Mouse (Mus musculus): Measurements from ENCODE around the gene Pde4d.

Gene Pde4d

DNA sequence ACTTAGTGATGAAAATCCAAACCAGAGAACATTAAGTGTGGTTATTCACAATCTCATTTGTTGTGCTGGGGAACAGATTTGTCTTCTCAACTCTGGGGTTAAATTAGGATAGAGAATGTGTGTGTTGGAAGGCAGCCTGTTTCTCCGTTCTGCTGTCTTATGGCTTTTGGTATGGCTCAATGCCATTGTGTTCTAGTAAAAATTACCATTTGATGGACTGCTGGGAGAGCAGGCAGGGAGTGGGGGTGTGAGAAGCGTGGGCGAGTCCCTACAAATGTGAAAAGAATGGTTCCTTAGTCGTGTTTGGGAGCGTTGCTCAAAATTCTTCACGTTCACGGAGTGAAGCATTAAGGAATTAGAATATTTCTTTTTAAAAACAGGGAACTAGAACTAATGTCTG lies 597.4 kb downstream of the Pde4d start:
- DNase-seq (ENCODE audit: low spot score in 2 of 2), result no peak

DNA sequence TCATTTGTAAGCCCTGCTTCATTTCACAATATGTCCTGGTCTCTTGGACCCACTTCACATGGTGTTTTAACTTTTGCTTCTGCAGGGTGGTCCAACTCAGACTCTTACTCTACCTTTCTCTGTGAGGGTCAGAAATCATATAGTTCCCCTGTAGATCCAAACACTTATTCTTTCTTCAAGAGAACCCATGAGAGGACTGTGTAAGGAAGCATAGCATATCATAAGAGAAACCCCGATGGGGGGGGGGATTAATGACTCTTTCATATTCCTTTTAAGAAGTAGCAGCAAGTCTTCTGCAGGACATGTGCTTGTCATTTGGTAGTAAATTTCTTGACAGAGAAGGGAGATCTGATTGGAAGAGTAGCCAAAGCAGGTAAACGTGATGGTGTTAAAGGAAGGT lies 603.1 kb downstream of the Pde4d start:
- no peak for DNase-seq (ENCODE audit: low spot score in 2 of 2)

DNA sequence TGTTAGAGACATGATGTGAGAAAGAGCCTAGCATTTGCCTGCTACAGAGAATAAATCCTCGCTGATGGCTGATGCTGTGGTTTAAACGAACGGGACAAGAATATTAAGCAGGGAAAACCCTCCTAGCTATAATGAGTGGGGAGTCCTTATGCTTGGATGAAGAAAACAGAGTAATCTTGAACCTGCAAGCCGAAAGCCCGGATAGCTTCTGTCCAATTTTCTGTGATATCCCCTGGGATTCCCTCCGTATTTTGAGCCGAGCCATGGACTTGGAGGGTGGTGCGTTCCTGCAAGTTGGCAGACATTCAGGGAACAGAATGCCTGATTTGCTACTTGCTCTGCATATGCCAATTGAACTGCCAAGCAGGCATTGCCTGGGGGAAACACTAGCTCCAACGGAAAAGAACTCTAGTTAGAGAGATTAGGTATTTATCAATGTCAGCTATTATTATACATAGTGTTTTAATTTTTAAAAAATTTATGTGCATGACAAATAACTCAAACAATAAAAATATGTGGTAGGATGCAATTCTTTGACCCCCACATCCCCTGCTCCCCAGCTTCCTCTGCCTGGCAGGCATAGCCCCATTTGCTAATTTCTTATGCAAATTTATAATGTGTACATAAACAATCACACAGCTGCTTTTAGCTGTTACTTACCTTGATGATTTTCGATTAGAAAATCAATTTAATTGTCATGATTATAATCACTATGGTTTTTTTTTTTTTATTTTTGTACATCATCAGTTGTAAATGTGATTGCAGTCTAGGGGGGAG lies 603.7 kb downstream of the Pde4d start:
- no peak for DNase-seq (ENCODE audit: low spot score in 2 of 2)

DNA sequence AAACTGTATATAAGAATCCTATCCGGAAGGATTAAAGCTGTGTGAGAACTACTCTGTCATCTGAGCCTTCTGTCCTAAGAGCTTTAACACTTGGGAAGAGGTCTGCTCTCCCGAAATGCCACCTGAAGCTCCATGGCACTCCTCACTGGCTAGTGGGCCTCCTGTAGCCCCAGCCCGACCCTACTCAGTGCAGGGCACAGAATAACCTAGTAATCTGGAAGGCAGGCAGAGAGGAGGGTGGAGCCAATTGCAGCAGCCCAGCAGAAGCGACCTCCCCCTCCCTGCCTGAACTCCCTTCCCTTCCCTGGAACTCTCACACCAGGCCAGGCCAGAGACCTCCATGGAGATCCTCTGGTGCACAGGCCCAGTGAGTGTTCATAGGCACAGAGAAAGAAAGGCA lies 608.3 kb downstream of the Pde4d start:
- DNase-seq (ENCODE audit: low spot score in 2 of 2), result no peak

DNA sequence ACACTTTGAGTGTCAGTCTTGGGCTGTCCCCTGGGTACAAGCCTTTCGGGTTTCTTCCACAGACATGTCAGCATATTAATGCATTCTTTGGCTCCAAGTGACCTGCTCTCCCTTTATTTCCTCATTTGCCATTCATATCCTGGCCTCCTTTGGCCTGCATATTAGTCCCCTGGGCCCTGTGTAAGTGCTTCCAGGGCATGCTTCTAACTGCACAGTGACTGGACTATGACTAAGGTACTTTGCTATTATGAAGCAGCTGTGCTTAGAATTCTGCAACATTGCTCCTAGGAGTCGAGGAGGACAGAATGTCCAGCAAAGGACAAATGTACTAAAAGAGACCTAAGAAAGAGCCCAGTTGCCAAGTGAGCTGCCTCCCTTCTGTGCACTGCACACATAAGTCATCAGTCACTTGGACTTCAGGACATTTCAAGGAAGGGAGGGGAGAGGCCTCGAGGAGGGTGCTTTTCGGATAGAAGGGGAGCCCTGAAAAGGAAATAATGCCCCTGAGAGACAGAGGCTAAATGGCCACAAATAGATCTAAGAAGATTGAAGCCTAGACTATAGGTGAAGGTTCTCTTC lies 616.9 kb downstream of the Pde4d start:
- DNase-seq (ENCODE audit: low spot score in 2 of 2), result no peak

DNA sequence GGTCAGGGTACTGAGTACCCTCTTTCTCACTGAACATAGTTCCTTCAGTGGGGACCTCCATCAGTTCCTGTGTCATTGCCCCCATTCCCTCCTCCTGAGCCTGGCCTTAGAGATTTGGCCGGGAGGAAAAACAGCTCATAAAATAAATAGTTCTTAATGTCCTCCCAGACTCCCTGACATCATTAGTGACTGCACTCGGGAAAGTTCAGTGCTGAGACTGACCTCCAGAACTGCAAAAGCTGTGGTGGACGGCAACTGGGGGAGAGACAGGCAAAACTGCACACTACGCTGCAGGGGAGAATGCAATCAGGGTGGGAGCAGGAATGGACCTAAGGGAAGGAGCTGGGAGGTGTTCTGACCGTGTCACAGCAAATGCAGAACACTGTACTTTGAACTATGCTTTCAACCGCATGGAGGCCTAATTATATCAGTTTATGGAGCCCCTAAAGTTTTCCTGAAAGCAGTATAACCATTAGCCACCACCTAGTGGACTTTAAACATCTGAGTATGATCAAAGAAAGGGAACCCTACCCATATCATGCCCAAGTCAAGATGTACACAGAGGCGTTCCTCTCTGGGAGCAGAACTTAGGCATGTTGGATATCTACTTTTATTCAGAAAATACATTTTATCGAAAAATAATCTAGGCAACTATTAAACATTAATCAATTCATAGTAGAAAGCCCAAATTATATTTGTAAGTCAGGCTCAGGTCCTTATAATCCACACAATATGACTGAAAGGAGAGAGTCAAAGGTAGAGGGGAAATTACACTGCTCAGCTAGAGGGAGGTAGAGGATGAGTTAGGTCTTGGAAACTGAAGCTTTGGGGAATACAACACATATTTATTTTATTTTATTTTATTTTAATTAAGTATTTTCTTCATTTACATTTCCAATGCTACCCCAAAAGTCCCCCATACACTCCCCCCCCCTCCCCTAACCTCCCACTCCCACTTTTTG lies 618.8 kb downstream of the Pde4d start:
- DNase-seq (ENCODE audit: low spot score in 2 of 2), result no peak

DNA sequence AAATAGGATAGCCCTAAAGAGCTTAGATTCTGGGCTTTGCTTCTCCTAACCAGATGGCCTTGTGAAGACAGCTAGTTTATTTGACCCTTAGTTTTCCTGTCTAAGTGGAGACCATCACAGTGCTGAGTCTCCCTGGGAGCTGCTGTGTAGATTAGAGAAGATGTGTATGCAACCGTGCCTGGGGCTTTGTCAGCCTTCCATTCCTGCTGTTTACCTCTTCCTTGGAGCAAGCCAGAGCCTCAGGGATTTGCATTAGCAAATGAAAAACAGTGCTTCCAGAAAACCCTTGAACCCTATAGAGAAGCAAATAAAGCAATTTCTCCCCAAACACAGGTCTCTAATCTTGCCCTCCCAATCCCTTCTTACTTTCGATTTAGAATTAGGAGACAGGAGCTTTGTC lies 623.6 kb downstream of the Pde4d start:
- no peak for DNase-seq (ENCODE audit: low spot score in 2 of 2)

DNA sequence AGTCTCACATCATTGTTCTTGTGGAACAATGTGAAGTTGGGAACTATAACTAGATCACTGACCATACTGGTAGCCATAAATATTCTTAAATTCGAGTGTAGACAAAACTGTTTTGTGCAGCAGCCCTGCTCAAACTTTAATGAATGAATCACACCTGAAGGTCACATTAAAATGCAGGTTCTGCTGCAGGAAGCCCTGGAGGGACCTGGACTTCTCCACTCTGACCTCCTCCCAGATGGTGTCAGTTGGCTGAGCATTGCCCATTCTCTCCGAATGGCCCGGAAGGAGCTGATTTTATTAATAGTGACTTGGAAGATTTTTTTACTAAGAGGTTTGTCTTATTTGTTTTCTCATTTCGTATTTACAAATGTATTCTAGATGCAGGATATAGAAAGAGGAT lies 624.3 kb downstream of the Pde4d start:
- DNase-seq (ENCODE audit: low spot score in 2 of 2), result no peak

DNA sequence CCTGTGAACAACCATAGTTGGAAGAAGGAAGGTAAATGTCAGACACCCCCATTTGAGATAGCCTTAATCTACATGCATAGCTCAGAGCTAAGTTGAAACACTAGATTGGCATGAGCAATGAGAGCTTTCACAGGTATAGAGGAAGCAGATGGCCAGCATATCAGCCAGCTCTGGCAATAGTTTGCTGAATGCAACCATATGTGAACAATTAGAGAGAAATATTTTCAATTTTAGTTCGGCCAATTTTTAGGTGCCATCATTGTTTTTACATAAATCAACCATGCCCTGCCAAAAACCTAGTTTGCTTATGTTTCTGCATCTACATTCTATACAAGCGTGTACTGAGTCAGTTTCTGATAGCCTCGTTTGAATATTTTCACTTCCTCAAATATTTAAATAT lies 642.9 kb downstream of the Pde4d start:
- no peak for DNase-seq (ENCODE audit: low spot score in 2 of 2)

DNA sequence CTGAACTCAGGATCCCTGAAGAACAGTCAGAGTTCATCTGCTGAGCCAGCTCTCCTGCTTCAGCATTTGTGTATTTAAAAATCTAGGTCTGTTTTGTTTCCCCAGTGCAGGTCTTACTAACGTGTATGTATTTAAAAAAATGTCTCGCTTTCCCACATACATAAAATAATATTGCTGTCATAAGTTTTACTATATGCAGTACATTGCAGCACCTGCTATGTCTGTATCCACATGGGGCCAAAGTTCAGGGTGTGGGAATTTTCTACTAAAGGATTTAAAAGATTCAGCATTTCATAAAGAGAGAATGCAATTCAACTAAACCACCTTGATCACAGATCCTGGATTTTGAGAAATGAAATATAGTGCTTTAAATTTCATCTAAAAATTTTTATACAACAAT lies 646.9 kb downstream of the Pde4d start:
- DNase-seq (ENCODE audit: low spot score in 2 of 2), result no peak

DNA sequence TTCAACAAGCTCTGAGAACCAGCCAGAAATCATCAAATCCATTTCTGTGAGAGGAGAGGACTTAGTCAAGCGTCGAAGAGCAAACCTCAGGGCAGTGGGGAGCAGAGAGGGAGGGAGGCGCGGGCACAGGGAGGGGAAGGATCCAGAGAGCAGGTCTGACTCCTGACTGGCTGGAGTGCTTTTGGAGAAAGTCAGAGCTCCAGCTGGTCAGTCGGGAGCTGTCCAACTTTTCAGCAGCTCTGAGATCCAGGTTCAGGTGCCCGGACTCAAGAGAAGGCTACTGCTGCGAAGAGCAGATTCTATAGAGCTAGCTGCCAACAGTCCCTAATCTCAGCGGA lies 666.2 kb downstream of the Pde4d start:
- DNase-seq (ENCODE audit: low spot score in 2 of 2), result peak in 1 of 2 experiments; percentile 25

DNA sequence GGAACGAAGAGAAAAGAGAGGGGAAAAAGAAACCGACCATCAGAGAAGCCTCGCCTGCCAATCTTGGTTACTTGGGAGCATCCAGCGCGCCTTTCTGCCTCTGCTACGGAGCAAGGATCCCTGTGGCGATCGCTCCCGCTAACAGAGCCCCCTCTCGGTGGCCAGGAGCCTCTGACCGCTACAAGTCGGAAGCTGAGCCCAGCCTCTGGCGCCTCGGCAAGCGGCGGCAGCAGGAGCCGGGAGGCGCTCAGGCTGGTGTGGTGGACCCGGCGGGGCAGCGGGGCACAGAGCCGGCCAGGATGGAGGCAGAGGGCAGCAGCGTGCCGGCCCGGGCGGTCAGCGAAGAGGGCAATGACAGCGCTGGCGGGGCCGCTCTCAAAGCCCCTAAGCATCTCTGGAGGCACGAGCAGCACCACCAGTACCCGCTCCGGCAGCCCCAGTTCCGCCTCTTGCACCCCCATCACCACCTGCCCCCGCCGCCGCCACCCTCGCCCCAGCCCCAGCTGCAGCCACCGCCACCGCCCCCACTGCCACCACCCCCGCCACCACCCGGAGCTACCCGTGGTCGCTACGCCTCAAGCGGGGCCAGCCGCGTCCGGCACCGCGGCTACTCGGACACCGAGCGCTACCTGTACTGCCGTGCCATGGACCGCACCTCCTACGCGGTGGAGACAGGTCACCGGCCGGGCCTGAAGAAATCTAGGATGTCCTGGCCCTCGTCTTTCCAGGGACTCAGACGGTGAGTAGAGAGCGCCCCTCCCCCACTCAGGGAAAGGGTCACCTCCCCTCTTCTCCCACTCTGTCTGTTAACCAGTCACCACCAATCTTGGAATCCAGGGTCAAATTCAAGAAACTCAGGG lies 666.8 kb downstream of the Pde4d start:
- DNase-seq (ENCODE audit: low spot score in 2 of 2), result no peak

DNA sequence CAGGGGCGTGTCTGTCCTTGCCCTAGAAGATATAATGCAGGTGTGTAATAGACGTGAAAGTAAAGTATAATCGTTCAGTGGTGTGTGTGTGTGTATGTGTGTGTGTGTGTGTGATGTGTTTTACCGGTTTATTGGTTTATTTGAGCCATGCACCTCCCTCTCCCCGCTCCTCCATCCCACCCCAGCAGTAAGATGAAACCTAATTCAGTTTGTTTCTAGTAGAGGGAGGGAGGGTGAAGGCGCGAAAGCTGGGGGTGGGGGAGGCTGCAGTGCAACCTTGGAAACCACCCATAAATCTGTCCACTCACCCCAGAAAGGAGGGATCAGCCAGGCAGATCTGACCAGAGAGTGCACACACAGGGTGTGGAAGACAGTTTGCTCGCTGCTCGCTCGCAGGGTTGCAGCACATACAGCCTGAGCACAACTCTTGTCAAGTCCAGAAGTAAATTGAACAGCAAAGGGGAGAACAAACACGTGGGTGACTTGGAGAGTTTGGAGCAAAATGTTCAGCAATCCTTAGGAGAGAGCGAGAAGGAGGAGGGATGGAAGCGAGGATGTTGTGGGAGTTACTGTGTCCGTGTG lies 667.6 kb downstream of the Pde4d start:
- DNase-seq (ENCODE audit: low spot score in 2 of 2), result no peak

DNA sequence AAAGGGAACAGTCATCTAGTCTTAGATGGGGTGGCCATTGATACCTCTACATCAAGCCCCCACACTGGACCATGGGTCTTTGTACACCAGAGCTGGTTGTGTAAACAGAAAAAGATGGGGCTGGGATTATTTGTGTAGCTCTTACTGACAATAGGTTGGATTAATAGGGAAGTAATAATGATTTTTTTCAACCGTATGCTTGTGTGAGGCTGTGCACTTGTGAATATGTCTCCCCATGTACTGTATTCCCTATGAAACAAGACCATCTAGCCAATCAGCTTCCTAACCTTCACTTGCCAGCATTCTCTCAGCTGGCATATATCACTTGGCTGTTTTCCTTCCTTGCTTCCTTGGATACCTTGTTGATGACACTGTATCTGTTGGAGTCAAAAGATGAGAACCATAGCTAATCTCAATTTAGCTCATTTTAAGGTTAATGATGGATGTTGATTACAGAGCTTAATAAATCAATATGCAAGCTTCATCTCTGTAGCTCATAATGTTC lies 668.6 kb downstream of the Pde4d start:
- no peak for DNase-seq (ENCODE audit: low spot score in 2 of 2)

DNA sequence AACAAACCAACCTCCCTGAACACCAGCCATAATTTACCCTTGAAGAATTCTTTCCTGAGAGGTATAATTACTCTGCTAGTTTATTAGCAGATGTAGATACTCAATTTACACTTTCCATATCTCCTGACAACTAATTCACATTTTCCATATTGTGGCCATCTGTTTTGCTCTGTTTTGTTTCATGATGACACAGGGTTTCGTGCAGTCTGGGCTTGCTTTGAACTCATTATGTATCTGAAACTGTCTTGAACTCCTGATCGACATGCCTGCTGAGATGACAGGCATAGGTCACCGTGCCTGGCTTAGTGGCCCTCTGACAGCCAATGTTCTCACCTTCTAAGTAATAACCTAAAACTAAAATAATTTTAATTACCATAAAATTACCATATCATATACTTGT lies 672.1 kb downstream of the Pde4d start:
- DNase-seq (ENCODE audit: low spot score in 2 of 2), result no peak

DNA sequence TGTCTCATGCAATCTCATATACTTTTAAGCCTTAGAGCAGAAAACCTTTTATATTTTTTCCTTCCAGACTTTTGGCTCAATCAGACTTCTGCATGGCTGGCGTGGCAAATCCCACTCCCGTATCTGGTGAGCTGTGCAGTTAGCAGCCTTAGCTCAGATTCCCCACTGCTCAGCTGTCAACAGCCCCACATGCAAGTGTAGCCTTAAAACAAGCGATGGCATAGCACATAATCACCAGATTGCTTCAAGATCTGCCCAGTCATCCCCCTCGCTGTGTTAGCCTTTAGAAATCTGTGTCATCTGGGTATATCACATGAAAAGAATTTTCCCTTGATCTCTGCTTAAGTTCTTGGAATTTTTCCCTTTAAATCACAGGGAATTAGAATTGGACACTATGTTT lies 686.7 kb downstream of the Pde4d start:
- DNase-seq (ENCODE audit: low spot score in 2 of 2), result no peak

DNA sequence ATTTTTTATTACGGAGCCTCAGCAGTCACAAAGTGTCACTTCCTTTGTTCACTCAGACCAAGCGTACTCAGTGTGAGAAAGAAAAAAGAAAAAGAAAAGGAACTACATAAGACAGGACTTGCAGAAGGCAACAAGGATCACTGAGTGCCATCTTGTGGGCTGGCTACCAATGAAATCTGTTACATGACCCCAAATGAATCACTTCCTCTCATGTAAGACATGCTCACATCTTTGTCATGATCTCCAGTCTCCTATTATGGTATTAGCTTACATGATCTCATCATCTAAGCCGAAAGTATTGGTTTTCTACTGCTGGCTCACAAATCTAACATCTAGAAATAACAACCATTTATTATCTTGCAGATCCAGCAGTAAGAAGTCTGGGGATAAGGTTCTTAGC lies 709.0 kb downstream of the Pde4d start:
- DNase-seq (ENCODE audit: low spot score in 2 of 2), result no peak

DNA sequence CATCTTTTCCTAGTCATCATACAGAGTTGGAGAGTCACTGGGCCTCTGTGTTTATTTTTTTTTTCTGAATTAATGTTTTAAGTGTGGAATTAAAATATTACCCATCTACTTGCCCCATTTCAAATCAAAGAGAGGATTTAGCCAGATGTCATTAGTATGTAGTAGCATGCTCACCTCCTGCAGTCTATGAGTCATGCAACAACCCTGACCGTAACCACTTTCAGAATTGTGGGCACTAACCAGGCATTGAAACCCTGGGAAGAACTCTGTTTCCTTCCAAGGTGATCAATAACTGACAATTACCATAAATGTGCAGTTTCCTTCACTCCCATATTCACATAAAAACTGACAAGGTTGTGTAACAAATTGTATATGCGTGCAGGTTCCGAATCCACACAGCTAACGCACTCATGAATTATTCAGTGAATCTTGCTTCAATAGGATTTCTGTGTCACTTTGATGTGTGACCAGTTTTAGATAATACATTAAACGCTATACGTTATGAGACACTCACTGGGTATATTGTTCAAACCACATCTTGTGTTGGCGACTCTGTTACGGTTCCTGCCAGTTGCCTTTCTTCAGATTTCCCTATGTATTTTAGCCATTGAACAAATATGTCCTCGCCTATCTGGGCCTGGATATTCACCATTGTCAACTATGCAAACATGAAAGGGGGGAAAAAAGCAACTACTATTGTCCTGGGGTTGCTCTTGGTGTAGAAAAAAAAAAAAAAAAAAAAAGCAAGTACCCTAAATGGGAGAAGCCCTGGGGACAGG lies 719.0 kb downstream of the Pde4d start:
- DNase-seq (ENCODE audit: low spot score in 2 of 2), result no peak

DNA sequence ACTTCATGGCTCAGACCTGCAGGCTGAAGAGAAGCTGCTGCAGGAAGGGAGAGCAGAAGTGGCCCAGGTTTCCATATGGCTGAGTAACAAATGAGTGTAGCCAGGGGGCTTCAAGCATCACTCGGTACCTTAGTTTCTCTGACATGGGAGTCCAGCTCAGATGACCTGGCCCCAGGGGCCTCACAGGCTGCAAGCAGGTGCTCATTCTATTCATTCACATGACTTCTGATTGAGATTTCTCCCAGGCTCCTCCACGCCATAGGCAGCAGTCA lies 719.5 kb downstream of the Pde4d start:
- no peak for DNase-seq (ENCODE audit: low spot score in 2 of 2)

DNA sequence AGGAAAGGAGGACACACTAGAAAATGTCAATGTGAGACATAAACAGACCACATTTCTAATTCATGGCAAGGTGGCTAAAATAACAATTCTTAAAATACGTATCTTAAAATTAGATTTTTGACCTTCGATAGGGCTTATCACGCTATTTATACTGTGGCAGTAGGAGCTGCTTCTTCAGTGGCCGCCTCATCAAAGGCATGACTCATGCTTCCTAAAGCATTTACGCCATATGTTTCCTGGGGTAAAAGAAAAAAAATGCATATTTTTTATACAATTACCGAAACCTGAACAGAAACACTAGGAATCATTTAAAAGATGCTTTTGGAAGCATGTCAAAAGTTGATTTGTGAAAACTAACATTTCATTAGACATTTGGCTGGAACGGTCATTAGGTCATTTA lies 721.9 kb downstream of the Pde4d start:
- DNase-seq (ENCODE audit: low spot score in 2 of 2), result no peak

DNA sequence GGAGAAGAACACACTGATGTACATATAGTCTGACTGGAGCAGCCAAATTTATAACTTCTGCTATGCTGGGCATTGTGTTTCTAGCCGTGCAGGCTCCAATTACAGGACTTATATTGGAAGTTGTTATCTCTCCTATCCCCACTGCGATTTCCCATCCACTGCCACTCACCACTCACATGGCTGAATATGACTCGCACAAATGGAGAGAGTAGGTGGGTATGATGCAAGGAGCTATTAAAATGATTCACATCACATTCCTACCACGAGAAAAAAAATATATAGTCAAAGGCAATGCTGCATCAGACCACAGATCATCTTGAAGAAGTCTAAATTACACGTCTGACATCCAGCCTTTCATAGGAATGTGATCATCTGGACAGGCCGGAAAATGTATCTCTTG lies 725.5 kb downstream of the Pde4d start:
- DNase-seq (ENCODE audit: low spot score in 2 of 2), result no peak

All from urinary bladder, adult 18-20 months (tissue).